Mouse (Mus musculus): ENCODE measurements around the gene Kcnmb1.
A peak's percentile ranks its signal among the peaks of the same experiment; 100 is the strongest.

The Kcnmb1 gene

DNA sequence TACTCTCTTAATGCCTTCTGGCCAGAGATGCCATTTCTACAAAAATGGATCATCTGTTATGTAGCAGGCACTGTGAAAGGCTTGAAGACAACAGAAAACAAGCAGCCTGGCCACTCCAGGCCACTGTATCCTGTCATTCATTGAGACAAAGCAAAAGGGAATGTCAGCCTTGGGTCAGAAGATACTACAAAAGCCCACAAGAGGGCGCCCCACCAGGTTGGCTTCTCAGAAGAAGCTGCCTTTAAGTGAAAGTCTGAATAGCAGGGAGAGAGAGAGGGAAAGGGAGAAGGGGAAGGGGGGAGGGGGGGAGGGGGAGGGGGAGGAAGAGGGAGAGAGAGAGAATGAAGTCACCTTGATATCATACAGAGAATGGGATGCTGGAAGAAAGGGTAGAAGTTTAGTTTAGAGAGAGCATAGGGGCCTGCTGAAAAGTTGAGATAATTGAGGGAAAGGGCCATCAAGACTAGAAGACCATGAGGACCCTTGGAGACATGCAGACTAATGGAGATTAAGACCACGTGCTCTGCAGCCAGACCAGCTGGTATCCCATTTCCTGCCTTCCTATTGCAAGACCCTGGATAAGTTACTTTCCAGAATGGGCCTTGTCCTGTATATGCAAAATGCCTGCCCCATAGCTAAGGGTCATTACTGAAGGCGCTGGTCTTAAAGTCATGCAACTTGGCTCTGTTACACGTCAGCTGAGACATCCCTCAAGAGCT, 18.6 kb upstream of the Kcnmb1 start:
- peak; percentile 64 for DNase-seq (ENCODE audit: low spot score)

DNA sequence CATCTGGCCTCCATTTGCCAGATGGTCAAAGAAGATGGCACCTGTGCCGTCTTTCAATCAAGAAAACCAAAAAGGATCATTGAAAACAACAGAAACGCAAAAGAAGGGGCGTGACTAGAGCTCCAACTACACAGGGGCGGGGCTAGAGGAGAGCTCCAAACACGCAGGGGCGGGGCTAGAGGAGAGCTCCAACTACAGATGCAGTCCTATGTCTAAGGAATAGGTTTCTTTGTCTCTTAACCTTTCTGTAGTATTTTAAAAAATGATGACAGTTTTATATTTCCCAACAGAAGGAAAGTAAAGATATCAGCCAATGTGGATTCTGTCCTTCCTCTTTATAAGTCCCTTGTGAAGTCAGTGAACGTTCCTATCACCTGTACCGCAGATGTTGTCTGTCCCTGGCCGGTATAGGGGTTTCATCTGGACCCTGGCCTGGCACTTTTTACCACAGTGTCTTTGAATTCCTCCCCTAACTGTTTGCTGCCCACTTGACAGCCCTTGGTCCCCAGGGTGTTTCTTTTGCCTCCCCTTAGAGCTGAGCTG, 18.0 kb upstream of the Kcnmb1 start:
- DNase-seq (ENCODE audit: low spot score), result no peak

DNA sequence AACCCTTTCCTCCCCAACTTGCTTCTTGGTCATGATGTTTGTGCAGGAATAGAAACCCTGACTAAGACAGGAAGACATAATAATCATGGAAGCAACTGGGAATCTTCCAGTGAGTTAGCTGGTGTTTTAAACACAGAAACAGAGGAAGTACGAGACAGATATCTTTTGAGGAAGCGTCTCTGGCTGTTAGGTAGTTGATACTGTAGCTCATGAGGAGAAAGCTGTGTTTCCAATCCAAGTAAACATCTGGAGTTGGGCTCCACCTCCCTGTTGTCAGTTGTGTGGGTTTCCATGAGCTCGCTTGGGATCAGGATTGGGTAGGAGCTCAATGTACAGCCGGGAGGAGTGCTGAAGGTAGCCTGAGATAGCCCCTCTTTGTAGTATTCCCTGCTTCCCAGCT, 16.3 kb upstream of the Kcnmb1 start:
- no peak for DNase-seq (ENCODE audit: low spot score)

DNA sequence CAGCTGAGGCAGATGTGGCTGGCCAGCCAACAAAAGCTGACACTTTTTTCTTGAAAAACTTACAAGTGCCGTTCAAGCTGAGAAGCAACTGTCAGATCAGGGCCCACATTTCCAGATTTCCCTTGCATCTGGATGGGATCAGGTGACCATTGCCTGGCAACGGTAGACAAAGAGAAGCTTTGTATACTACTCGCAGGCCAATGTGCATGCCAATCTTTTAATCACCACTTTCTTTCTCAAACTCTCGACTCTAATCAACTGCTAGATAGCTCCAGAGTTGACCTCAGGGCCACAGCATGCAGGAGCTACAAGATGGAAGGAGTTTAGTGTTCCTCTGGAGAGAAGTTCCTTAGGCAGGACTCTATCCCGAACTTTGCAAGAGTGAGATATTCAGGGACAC, 11.7 kb upstream of the Kcnmb1 start:
- DNase-seq (ENCODE audit: low spot score), result no peak

DNA sequence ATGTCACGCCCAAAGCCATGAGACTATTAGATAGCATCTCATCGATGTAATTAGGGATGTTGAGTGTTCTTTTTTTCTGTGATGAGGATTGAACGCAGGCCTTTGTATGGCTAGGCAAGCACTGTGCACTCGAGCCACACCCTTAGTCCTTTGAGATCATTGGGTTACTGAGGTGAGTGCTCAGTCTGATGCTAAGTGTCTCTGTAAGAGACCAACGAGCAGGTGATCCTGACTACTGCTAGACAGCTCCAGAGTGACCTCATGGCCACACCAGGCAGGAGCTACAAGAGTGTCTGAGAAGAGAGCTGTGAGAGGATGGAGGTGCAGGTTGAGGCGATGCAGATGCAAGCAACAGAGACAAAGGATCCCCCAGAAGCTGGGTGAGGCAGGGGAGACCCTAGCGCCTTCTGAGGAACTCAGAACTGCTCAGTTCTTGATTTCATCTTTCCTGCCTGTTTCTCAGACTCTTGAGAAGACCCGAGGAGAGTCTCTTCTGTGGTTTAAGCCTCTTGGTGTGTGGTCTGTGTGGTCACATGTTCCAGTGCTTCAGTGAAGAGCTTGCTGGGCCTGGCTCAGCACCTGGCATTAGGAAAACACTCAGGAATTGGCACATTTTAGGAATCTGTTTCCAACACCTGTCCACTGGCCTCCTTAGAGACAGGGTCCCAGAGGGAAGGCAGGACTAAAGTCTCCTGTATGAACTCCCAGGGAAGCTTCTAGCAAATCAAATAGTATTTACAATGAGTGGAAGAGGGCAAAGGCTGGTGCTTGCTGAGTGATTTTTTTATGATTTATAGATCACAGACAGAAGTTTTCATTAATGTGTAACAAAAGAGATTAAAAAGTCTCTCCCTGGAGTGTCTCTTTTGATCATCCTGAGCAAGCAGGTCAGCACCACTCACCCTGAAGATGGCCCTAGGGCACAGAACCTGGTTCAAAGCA, 10.9 kb upstream of the Kcnmb1 start:
- no peak for DNase-seq (ENCODE audit: low spot score)

DNA sequence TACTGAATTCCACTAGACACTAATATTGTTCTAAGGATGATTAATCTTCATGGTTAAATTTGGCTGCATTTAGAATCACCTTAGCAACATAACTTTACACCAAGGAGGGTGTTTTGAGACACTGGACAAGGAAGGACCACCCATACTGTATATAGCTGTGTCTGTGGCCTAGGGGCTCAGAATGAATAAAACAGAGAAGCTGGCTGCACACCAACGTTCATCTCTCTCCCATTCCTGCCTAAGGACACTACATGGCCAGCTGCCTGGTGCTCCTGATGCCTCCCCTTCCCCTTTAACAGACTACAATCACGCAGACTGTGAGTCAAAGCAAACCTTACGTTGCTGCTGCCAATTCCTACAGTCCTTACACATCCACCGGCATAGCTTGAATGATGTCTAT, 6.8 kb upstream of the Kcnmb1 start:
- no peak for DNase-seq (ENCODE audit: low spot score)

DNA sequence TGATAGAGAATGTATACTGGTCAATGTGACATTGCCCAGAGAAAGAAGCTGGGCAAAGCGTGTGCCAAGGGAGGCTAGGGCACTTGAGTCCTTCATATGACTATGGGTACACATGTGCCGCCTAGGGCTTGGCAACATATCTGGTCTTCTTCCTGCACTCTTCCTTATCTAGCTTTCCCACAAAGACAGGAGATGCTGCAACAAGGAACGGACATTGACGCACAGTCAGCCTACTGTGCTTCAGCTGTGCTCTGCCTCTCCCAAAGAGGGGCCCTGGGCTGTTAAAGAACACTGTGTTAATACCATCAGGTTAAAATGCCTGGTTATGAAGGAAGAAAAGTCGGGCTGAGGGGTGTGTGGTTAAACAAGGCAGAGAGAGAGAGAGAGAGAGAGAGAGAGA, 6.2 kb upstream of the Kcnmb1 start:
- no peak for DNase-seq (ENCODE audit: low spot score)

DNA sequence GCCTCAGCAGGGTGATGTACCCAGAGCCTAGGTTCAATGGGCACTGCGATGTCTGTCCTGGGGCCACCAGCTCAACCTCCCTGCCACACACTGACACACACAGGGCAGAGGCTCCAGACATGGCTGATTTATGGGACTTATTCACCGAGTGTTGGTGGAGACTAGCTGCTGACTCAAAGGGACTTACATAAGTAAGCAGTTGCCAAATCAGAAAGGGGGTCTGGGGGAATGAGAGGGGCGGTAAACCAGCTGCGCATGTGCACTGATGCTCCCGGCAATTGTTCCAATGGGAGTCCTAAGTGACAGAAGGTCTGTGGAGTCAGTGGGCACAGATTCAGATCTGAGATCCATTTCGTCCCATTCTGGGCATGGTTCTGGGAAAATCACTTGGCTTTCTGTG, 5.2 kb upstream of the Kcnmb1 start:
- no peak for DNase-seq (ENCODE audit: low spot score)

DNA sequence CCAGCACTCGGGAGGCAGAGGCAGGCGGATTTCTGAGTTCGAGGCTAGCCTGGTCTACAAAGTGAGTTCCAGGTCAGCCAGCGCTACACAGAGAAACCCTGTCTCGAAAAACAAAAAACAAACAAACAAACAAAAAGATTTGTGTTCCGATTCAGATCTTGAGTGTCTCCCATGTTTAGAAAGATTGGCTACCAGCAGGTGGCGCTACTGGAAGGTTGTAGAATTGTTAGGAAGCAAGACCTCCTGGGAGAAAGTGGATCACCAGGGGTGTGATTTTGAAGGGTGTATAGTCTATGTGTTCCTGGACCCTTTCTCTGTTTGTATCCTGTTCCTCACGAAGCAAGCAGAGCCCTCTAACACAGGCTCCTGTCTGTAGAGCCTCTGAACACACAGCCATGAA, 4.1 kb upstream of the Kcnmb1 start:
- peak; percentile 57 for DNase-seq (ENCODE audit: low spot score)

DNA sequence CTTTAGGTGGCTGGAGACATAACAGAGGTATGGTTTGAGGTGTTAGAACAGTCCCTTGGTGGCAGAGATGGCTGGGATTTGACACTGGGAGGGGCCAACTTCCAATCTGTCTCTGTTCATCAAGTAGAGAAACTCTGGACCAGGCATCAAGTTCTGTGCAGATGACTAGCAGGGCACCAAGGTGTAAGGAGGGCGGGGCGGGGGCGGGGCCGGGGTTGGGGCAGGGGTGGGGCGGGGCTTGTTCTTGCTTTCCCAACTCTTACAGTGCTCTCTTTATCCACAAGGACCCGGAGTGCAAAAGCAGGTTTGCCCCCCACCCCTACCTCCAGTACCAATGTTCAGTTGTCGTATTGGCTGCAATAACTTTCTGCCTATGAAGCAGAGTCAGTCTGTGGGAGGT, 635 bp upstream of the Kcnmb1 start:
- DNase-seq (ENCODE audit: low spot score), result no peak

DNA sequence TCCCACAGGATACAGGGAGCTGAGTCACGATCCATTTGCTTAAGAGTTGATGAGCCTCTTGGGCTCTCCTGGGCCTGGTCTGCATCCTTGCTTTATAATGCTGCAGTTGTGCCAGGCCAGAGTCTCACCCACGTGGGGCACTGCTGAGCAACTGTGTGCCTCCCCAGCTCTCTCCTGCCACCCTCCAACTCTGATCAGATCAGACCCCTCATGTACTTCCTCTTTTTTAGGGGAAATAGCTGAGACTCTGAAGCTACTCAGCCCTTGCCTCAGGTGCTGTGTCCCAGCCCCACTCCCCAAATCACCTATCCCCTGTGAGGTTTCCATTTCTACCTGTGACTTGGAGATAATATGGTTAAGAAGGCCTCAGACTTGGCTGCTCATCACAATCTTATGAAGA, 2.6 kb downstream of the Kcnmb1 start:
- DNase-seq (ENCODE audit: low spot score), result no peak

DNA sequence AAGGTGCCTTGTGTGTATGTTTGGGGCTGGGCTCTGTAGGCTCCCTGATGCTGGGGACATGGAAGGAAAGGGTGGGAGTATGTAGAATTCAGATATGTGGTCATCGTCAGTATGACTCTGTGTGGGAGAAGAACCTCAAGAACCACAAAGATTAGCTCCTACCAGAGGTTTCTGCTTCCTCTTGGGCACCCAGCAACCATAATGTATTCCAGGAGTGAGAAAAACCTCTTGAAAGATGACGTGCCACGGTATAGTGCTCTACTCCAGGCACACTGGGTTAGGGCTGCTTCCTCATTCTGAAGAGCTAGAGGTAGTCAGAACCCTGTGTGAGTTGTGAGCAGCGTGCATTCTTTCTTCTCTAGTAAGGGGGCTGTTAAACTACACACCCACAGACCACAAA, 4.9 kb downstream of the Kcnmb1 start:
- no peak for DNase-seq (ENCODE audit: low spot score)

DNA sequence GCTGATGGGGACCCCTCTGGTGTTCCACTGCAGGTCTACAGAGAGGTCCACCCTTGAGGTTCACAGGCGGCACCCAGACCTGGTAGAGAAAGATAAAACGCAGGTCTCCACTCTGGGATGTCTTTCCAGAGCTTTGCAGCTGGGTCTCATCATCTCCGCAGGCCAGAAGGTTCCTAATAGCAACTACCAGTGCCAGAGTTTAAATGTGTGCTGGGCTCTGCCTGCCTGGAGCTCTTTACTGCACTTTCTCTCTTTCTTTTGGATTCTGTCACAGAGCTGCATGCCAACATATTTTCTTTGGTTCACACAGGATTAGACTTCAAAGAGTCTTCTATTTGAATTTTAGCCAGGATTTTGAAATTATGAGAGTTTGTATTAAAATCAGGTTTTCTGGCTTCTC, 6.4 kb downstream of the Kcnmb1 start:
- DNase-seq (ENCODE audit: low spot score), result no peak

DNA sequence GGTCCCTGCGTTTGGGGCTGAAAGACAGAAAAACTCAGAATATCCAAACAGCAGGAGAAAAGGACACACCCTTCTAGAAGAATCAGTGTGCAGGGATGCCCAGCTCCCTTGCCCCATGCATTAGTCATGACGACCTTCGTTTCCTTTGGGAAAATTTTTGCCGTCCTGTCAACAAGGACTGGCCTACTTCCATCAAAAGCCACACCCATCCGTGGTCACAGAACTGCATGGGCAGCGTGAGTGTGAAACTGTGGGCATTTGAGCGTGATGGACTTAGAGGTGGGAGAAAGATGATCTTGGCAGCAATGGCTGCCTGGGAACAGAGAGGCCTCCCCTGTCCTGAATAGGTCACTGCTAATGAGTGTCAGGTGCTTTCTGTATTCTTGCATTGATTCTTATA, 9.3 kb downstream of the Kcnmb1 start:
- peak; percentile 29 for DNase-seq (ENCODE audit: low spot score)

DNA sequence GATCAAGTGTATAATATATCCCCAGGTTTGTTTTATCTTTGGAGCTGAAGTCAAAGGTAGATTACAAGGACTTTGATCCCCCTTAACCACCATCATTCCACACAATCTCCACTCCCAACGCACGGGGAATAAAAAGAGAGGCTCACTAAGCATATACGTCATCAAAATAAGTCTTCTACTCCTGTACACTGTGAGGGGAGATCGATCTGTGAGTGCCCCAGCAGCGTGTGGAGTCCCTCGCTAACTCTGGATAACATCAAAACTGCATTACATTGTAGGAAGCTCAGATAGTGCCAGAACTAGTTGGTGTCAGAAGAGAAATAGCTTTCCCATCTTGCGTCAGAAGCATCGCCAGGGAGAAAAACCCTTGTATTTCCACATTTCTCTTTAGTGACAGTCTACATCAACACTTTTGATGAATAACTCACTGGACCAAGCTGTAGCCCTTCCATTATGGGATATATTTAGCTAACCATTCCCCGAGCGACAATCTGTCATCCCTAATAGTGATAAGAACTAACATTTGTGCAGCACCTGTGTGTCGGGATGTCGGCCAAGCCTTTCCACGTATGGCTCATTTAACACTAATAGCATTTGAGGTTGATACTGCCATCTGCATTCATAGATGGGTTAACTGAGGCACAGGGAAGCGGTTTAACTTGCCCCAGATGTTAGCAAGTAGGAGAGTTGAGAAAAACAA, 11.7 kb downstream of the Kcnmb1 start:
- DNase-seq (ENCODE audit: low spot score), result no peak

DNA sequence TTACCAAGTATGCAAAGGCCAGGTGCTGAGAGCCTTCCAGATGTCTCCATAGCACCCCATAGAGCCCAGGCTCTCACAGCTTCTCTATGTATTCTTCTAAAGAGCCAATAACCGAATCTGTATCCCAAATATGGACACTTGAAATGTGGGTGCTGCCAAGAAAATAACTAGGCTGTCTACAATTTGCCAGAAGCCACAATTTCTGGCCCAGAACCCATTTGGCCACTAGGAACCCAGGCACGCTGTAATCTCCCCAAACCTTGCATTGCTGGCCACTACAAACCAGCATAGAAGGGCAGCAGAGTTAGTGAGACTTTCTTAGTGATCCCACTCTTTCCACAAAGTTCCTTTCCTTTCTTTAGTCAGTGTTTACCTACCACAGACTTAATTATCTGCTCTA, 12.3 kb downstream of the Kcnmb1 start:
- no peak for DNase-seq (ENCODE audit: low spot score)

DNA sequence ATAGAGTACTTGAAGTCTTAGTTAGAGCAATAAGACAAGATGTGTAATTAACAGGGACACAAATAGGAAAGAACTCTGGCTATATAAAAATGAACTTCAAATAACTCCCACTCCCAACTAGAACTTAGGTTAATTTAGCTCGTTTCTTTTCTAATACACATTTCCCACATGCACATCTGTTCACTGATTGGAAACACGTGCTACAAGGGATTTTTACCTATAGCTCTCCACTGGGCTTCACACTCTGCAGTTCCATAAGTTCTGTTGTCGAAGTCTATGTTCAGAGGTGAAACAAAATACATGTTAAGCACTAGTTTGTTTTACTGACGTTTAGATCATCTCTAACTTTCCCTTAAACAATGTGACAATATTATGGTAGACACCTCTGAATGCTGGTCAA, 17.3 kb downstream of the Kcnmb1 start:
- no peak for DNase-seq (ENCODE audit: low spot score)

DNA sequence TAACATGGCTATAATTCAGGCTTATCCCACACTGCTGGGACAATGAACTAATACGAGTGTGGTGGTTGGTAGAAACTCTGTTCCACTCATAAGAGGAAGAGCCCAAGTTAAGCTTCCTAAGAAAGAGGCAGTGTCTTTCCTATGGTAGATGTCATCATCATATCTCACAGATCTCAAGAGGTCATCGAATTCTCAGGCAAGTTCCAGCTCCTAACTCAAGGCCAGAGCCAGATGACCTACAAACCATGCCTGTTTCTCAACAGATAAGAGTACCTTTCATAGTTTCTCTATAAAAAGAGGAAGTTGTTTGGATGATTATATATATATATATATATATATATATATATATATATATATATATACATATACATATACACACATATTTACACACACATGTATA, 23.7 kb downstream of the Kcnmb1 start:
- no peak for DNase-seq (ENCODE audit: low spot score)

DNA sequence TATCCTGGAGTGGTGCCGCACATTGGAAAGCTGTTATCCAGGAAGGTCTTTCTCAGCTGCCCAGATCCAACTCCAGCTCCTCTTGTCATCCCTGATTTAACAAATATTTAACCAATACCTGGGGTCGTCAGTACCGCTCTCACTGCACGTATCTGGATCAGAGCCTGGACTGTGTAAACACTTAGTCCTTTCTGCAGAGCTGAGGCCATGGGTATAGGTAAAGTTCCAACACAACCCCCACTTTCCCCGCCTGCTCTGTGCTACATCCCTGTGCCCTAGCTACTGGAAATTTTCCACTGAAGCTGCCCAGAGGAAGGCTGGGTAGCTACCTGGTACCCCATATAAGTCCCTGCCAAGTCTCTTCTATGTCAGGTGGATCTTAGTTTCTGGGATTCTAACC, 27.2 kb downstream of the Kcnmb1 start:
- DNase-seq (ENCODE audit: low spot score), result no peak

DNA sequence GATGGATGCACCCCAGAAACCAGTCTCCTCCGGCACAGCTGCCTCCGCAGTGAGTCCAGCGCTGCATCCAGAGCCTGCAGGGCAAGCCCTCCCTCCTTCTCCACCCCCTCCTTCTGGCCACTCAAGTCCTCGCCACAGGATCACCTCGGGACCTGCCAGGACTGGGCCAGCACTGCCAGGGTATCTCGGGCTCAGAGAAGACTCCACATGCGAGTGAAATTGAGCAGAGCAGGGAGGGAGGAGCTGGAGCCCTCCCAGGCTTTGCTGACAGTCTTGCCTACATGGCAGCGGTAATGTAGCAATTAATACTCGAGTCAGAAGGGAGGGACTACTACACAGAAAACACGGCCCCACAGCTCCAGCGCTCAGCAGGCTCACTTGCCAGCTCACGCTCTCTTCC, 30.1 kb downstream of the Kcnmb1 start, which contains the start of gene Kcnip1:
Gene Kcnip1 (minus strand): TSS at position 215 of the 400 bp plus-strand sequence.
- DNase-seq (ENCODE audit: low spot score), result peak; percentile 25

DNA sequence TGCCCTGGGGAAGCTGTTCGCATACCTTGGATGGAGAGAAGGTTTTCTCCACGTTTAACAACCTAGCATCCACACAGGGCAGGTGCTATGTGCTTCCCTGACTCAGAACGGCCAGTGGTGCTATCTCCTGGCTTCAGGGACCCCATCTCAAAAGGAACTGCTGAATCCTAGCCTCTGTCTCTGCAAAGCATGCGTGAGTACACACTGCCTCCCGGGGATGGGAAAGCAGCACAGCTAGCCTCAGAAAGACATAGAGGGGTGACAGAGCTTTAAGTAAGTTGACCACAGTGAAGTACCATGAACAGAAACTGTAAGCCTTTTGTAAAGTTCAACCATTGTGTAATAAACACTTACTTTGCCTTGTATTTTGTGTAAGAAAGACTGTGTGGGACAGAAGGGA, 30.7 kb downstream of the Kcnmb1 start:
- no peak for DNase-seq (ENCODE audit: low spot score)

DNA sequence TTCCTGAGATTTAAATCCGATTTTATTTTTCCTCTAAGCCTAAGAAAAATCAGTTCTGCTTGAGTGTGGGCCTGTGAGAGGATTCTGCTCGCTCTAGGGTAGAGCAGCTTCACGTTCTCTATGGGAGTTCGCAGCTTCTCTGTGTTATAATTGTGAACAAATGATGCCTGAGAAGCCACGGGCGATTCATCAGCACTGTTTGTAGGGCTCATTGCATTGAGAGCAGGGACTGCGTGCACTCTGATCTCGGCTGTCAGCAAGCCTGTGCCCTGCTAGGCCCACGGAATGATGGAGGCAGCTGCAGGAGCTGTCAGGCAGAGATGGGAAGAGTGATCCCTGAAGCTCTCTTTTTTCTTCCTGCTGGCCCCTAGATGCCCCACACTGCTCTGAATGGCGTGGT, 35.4 kb downstream of the Kcnmb1 start:
- no peak for DNase-seq (ENCODE audit: low spot score)

DNA sequence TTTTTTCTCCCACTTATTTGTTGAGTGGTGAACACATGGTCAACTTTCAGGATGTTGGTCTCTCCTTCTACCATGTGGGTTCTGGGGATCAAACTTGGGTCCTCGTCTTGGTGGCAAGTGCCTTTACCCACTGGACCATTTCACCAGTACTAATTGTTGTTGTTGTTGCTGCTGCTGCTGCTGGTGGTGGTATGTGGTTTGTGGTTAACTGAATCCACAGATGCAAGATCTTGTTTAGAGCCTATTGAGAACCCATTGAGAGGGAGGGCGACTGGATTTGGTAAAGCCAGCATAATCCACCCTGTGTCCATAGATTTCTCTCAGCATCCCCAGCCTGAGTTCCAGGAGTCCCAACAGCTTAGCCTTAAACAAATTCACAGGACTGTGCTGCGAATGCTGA, 37.6 kb downstream of the Kcnmb1 start:
- DNase-seq (ENCODE audit: low spot score), result no peak
